Mouse (Mus musculus): ENCODE measurements around the gene Lancl3.
A peak's percentile ranks its signal among the peaks of the same experiment; 100 is the strongest.

- 0 out of 2 replicates have a peak, but pooled peaks have one; percentile 11 for TF ChIP-seq CTCF (IDR thresholded peaks at IDR 0.05)
- TF ChIP-seq POLR2A (IDR thresholded peaks at IDR 0.05; ENCODE audit: insufficient read depth, low read depth, low read length), result no peak
Measured at GRCm38 (mm10) chrX:9298413-9298864, 98.7 kb downstream of the Lancl3 start.

Measured in heart, adult 2 months (tissue).